Mouse (Mus musculus) myocyte (in vitro differentiated cells): ENCODE data around the gene Rab44.

Experiments used
- CEBPB ChIP-seq: IDR thresholded peaks from 2 replicates; pipeline ENCODE4 v1.6.1; 2011; ENCODE audit warnings: mild to moderate bottlenecking, moderate library complexity; ENCODE audit not compliant: poor library complexity, insufficient read depth, severe bottlenecking
- E2F4 ChIP-seq: IDR thresholded peaks from one replicate; pipeline ENCODE4 v1.6.1; 2011; ENCODE audit warnings: mild to moderate bottlenecking, control low read depth, moderate library complexity; ENCODE audit not compliant: insufficient read depth
- MAX ChIP-seq: IDR thresholded peaks from one replicate; pipeline ENCODE4 v1.6.1; 2011; ENCODE audit warnings: low read depth, mild to moderate bottlenecking, control low read depth
- MYOG ChIP-seq, 3 experiments: IDR thresholded peaks; one replicate each; pipeline ENCODE4 v1.6.1; 2011; ENCODE audit warnings: control low read depth in 2 of 3, low read depth in 2 of 3, mild to moderate bottlenecking in 2 of 3; ENCODE audit not compliant: insufficient read length in 2 of 3, control insufficient read depth in 1 of 3, insufficient read depth in 1 of 3
- POLR2A ChIP-seq: IDR thresholded peaks from one replicate; pipeline ENCODE4 v1.6.1; 2011; ENCODE audit warnings: low read depth, mild to moderate bottlenecking, control low read depth, moderate library complexity; ENCODE audit not compliant: insufficient read length
- POLR2AphosphoS2 ChIP-seq: IDR thresholded peaks from one replicate; pipeline ENCODE4 v1.6.1; 2011; ENCODE audit warnings: low read depth, control low read depth; ENCODE audit not compliant: insufficient read length
- REST ChIP-seq: IDR thresholded peaks from one replicate; pipeline ENCODE4 v1.6.1; 2011; ENCODE audit warnings: mild to moderate bottlenecking, control low read depth, moderate library complexity; ENCODE audit not compliant: insufficient read depth, insufficient read length
- TCF12 ChIP-seq: IDR thresholded peaks from one replicate; pipeline ENCODE4 v1.6.1; 2011; ENCODE audit warnings: mild to moderate bottlenecking, control low read depth; ENCODE audit not compliant: poor library complexity, insufficient read depth, severe bottlenecking
- TCF3 ChIP-seq: IDR thresholded peaks from one replicate; pipeline ENCODE4 v1.6.1; 2011; ENCODE audit warnings: low read depth, control low read depth; ENCODE audit not compliant: insufficient read length
- USF1 ChIP-seq: IDR thresholded peaks from one replicate; pipeline ENCODE4 v1.6.1; 2011; ENCODE audit warnings: low read depth, mild to moderate bottlenecking, control low read depth, moderate library complexity

GRCm38 (mm10) chr17:29100627-29101026 is 13.3 kb upstream of the Rab44 start:
- TF ChIP-seq POLR2A (peak; percentile 65), USF1 (no peak), REST (no peak), MAX (no peak), TCF12 (no peak), TCF3 (no peak), CEBPB (no peak), POLR2AphosphoS2 (peak; percentile 80), MYOG (IDR thresholded peaks at IDR 0.05; ENCODE audit: control insufficient read depth in 1 of 3, insufficient read depth in 1 of 3, insufficient read length in 2 of 3, low read depth in 2 of 3) (no peak), E2F4 (no peak)
